Mouse (Mus musculus) left cerebral cortex, postnatal 4 days (tissue): ENCODE measurements around the gene Ndufc2. TPM values are rescaled to one million over a fixed set of nuclear protein-coding genes. Genes with fewer than 3 reads are reported as not detected.
"Not testable (repeated sequence)": the region's sequence is repeated elsewhere in the genome, so short reads cannot be mapped to it uniquely, and the experiment has no call there.

Experiments used
- DNase-seq: peaks from one replicate; pipeline ENCODE4 v3.0.0-alpha.2; 2022
- intact Hi-C: fragments of 180-260 bp; cut with DNase I; formaldehyde crosslinking; loops from one replicate; pipeline ENCODE4 v1.15.1; 2025
- total RNA-seq, 2 experiments: library from RNA; stranded (reverse); gene quantifications; 2 replicates each; pipeline ENCODE4 v1.2.3; 2021

Ndufc2 gene
- total RNA-seq, 2 experiments from 2014 or later: 249 to 255 TPM

DNA sequence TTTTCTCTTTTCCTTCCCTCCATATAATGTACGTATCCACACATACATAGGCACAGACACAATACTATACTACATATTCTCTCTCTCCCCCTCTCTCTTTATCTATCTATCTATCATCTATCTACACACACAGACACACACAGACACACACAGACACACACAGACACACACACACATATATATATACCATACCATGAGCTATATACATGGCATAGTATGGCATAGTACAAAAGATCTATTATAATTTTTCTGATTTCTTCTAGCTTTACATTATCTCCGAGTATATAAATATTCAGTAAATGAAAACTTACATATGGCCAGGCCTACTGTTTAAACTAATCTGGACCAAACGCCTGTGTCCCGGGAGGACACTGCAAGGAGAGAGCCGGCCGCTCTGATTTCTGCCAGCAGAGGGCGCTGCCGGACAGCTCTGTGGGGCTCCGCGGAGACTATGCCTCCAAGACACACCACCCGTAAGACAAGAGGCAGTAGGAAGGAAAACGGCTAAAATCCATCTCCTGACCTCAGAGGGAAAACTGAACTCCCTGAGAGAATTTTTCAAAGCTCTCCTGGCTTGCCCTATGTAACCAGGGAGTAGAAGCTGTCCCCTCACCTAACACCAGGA lies 24.9 kb downstream of the Ndufc2 start:
- intact Hi-C loops: loop anchor here (5.0 kb wide), 2 partner anchors 153 to 253 kb away; partner anchors contain the start of genes Aamdc and Rsf1
- peak; percentile 94 for DNase-seq

GRCm38 (mm10) chr7:97426566-97426965 lies 26.8 kb downstream of the Ndufc2 start:
- no peak for DNase-seq
- intact Hi-C loops: loop anchor here (5.0 kb wide), 2 partner anchors 151 to 251 kb away; partner anchors contain the start of genes Aamdc and Rsf1

DNA sequence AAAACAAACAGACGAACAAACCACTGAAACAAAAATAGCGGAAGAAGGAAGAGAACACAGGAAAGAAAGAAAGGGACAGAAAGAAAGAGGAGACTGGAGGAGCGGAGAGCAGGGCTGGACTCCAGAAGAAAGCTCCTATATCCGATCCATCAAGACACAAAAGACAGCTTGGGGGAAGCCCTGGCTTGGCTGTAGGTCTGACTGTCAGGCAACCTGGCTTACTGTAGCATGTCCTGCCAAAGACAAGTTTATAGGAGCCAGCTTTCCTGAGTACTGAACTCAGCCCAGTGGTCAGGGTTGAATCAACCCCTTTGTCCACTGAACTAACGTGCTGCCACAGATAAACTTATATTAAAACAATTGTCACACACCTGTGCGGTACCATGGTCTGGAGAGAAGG lies 27.5 kb downstream of the Ndufc2 start:
- intact Hi-C loops: loop anchor here (5.0 kb wide), 2 partner anchors 150 to 250 kb away; partner anchors contain the start of genes Aamdc and Rsf1
- DNase-seq: no peak

DNA sequence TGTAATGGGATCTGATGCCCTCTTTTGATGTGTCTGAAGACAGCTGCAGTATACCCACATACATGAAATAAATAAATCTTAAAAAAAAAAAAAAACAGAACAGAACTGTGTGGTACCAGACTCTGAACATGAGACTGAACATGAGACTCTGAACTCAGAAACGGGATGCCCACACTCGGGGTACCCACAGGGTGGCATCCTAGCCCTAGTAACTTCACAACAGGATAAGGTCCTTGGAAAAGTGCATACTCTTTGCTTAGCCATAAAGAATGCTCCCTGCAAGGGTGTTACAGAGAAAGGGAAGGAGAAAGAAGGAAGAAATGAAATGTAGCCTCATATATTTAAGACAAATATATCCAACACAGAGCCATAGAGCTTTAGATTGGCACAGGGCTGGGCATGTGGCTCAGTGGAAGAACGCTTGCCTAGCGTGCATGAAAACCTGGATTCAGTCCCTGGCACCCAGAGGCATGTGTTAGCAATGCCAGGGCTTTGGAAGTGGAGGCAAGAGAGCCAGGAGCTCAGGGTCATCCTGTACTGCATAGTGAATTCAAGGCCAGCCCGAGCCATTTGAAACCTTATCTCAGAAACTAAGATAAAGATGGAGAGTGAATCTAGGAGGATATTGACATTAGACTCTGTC lies 28.1 kb downstream of the Ndufc2 start:
- intact Hi-C loops: loop anchor here (5.0 kb wide), 2 partner anchors 149 to 249 kb away; partner anchors contain the start of genes Aamdc and Rsf1
- DNase-seq: peak; percentile 73

DNA sequence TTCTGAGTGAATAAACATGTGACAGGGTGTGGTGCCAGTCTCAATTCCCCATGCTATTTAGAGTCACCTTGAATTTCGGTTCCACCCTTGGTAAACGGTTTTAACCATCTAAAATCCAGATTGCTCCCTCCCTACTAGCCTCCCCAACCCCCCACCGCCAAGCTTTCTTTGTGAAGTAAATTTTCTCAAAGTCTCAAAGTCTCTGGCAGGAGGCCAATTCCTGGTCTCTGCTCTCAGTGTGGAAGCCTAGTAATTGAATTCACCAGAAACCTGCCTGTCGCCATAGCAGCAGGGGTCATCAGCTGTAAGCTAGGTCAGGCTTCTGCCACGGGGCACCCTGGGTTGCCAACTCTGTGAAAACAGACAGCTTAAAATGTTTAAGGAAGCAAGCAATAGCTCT lies 29.9 kb downstream of the Ndufc2 start:
- DNase-seq: peak; percentile 75
- intact Hi-C loops: loop anchor here (5.0 kb wide), 2 partner anchors 148 to 248 kb away; partner anchors contain the start of genes Aamdc and Rsf1

GRCm38 (mm10) chr7:97433517-97433916 lies 33.7 kb downstream of the Ndufc2 start:
- intact Hi-C loops: not testable (repeated sequence)

GRCm38 (mm10) chr7:97434517-97434916 lies 34.7 kb downstream of the Ndufc2 start:
- intact Hi-C loops: no loop called here
- no peak for DNase-seq

More at GRCm38 (mm10) chr7:97433517-97433916, 33.7 kb downstream of the Ndufc2 start:
- not testable (repeated sequence) for DNase-seq

- intact Hi-C loops: no loop called here
- DNase-seq: no peak
Measured at GRCm38 (mm10) chr7:97438986-97439385, 39.2 kb downstream of the Ndufc2 start.

GRCm38 (mm10) chr7:97446171-97446925 lies 46.5 kb downstream of the Ndufc2 start:
- intact Hi-C loops: no loop called here

GRCm38 (mm10) chr7:97447050-97447531 lies 47.3 kb downstream of the Ndufc2 start:
- intact Hi-C loops: no loop called here
- peak; percentile 23 for DNase-seq

More at GRCm38 (mm10) chr7:97446171-97446925, 46.5 kb downstream of the Ndufc2 start:
- peak; percentile 99 for DNase-seq

GRCm38 (mm10) chr7:97451023-97451422 lies 51.2 kb downstream of the Ndufc2 start, which contains the start of gene Kctd14:
TSS of gene Kctd14 (plus strand) at chr7:97451323.
- intact Hi-C loops, DNase-seq: not testable (repeated sequence)

DNA sequence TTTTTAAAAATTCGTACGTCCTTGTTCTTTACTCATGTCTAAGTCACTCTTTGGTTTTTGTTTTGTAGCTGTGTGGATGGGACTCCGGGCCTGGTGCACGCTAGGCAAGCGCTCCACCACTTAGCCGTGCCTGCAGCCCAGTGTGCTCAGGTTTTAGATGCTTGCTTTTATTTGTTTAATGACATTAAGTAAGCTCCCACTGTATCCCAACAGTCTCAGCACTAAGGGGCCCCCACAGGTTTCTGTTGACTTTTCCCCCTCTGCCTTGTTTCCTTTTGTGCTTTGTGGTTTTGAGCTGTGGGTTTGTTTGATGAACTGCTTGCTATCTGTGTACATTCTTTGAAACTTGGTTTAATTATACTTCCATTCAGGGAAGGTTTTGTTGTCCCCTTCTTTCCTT lies 52.4 kb downstream of the Ndufc2 start:
- DNase-seq: no peak
- intact Hi-C loops: no loop called here

DNA sequence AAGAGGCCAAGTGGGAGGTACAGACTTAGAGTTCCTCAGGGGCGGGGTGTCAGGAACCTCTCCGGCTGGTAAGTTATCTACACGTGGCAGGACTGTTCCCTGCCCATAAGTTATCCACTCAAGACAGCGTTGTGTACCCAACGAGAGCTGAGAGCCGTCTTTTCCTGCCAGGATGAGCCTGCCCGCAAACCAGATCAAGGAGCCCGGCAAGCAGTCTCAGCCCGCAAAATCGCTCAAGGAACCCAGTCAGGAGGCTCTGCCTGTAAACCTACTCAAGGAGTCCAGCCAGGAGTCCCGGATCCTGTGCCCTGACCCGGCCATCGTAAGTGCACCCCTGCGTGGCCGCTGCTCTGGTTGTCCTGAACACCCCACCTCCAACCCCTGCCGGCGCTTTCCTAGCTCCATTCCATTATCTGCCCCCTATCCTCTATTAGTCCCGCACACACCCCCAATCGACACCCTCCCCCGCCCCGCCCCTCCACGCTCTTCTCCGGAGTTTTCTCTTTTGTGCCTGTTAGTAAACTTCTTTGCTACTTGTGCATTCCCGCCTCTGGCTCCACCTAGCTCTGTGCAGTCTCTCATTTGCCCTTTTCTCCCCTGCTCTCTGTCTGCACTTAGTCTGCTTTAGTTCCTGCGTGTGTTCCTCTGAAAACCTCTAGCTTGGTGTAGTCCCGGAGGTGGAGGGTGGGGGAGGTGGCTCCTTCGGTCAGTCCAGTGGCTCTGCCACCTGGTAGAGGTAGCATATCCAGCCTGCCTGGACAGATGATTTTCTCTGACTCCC lies 53.5 kb downstream of the Ndufc2 start:
- DNase-seq: no peak
- intact Hi-C loops: no loop called here

DNA sequence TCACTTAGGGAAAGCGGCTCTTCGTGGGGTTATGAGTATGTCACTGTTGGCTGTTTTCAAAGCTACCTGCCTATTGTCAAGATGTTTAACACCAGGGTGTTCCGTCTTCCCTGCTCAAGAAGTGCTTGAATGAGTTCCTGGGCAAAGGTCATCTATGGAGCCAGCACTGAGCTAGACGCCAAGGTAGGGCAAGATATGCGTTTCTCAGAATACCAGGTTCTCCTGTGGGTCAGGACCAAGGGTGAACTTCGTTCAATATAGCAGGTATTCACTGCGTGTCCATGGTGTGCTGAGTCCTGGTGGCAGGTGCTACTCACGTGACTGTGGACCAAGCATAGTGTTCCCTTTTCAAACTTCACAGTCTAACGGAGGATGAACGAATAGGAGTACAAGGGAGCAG lies 55.0 kb downstream of the Ndufc2 start:
- DNase-seq: no peak
- intact Hi-C loops: no loop called here

DNA sequence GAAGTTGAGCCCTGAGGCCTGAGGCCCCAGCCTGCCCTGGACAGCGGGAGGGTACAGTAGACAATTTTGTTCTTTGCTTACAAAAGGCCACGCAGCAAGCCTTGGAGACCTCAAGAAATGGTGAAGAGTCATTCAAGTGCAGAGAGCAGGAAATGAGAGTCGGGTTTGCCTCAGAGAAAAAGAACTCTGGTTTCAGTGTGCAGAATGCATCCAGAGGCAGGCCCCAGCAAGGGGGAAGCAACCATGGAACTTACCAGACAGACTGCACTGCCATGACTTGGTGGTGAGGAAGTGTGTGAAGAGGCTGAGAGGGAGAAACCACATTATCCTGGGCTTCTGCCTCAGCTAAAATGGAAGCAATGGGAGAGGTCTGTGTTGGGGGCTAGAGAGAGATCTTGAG lies 55.8 kb downstream of the Ndufc2 start:
- no peak for DNase-seq
- intact Hi-C loops: no loop called here

Other genes starting within 250 kb of the Ndufc2 start
- gene Usp35, start 68.0 kb upstream of the Ndufc2 start, total RNA-seq: 10 to 100 TPM; 12.9 to 13.8 TPM
- 1 to 10 TPM; 5.0 to 5.8 TPM for gene Kctd21, start 67.7 kb upstream of the Ndufc2 start, total RNA-seq
- gene Alg8, start 28.4 kb upstream of the Ndufc2 start, total RNA-seq: 10 to 100 TPM in 1 of 2 experiments, 1 to 10 TPM in 1; 9.4 to 12.4 TPM
- gene Thrsp, start 17.7 kb downstream of the Ndufc2 start, total RNA-seq: 1 to 10 TPM; 2.4 to 2.6 TPM
- gene Kctd14, start 51.3 kb downstream of the Ndufc2 start, total RNA-seq: 1 to 10 TPM in 1 of 2 experiments, under 1 TPM in 1; 0.93 to 1.1 TPM
- gene Ints4, start 81.0 kb downstream of the Ndufc2 start, total RNA-seq: 10 to 100 TPM; 31.8 to 34.8 TPM
- 10 to 100 TPM; 22.2 to 26.2 TPM for gene Aamdc, start 179.5 kb downstream of the Ndufc2 start, total RNA-seq
- gene Rsf1, start 179.9 kb downstream of the Ndufc2 start, total RNA-seq: 10 to 100 TPM; 42.4 to 45.6 TPM